In genomic region chr14:25769626-25770306, GRCm38 (mm10) we compare ENCODE assay signal across 8 mouse cellular contexts. TPM values are rescaled to one million over a fixed set of nuclear protein-coding genes. Genes with fewer than 3 reads are reported as not detected.
DNase-seq lines count a peak whose midpoint lies in the region; ATAC-seq and TF ChIP-seq lines count a peak whose summit lies in the region.

No protein-coding gene starts in this region.

- H3K27me3 ChIP-seq in heart, embryonic 10.5 days (ENCODE audit: insufficient read depth, poor library complexity, severe bottlenecking) = no peaks in the 10 kb centered on the region
- H3K27me3 ChIP-seq in MEL (ENCODE audit: control insufficient read depth in 1 of 2, insufficient read depth in 2 of 2, low read length in 2 of 2) = 0 out of 4 replicates have a peak, but pooled peaks cover 0 to 1% of the 10 kb centered on the region in 2 experiments
- no peaks in the 10 kb centered on the region for H3K27me3 ChIP-seq in forebrain, embryonic 14.5 days (replicated peaks; ENCODE audit: control insufficient read depth, insufficient read depth, low read length)
- H3K27me3 ChIP-seq in midbrain, embryonic 12.5 days = peaks cover 35% of the 10 kb centered on the region

- TF ChIP-seq CTCF in MEL (IDR thresholded peaks at IDR 0.05 in 2 of 3, conservative IDR thresholded peaks at IDR 0.05 in 1 of 3; ENCODE audit: control insufficient read depth in 1 of 3, insufficient read depth in 1 of 3, low read depth in 2 of 3, low read length in 3 of 3, poor library complexity in 1 of 3, severe bottlenecking in 1 of 3) = no peak

- H3K4me1 ChIP-seq in heart, embryonic 10.5 days = peaks cover 78% of the 10 kb centered on the region
- H3K4me1 ChIP-seq in MEL (ENCODE audit: control insufficient read depth in 1 of 2, insufficient read depth in 2 of 2, low read length in 2 of 2) = peaks cover 0 to 3% of the 10 kb centered on the region in 2 experiments; a peak in 2 of 4 replicates
- peaks cover 30% of the 10 kb centered on the region for H3K4me1 ChIP-seq in forebrain, embryonic 14.5 days (ENCODE audit: control insufficient read depth, insufficient read depth, low read length)
- H3K4me1 ChIP-seq in midbrain, embryonic 12.5 days = peaks cover 44% of the 10 kb centered on the region

- no peak for TF ChIP-seq EP300 in MEL (IDR thresholded peaks at IDR 0.05; ENCODE audit: low read depth in 1 of 2, low read length in 2 of 2)

- H3K79me2 ChIP-seq in MEL (ENCODE audit: control insufficient read depth, insufficient read depth, low read length, poor library complexity) = peaks cover 1% of the 10 kb centered on the region; the same call in 1 of the 2 replicates

- DNase-seq in heart, embryonic 10.5 days (ENCODE audit: low spot score) = no peak
- DNase-seq in heart, adult 9 months (ENCODE audit: low spot score in 2 of 2) = no peak
- no peak for DNase-seq in MEL (ENCODE audit: low read depth, low spot score)
- DNase-seq in forebrain, embryonic 14.5 days (ENCODE audit: low spot score) = peak; percentile 48
- no peak for DNase-seq in spleen, adult 18-20 months
- no peak for DNase-seq in spleen, postnatal 4 days (ENCODE audit: low spot score in 2 of 2)
- DNase-seq in gastrocnemius, adult 8-10 months (ENCODE audit: low spot score in 2 of 2) = no peak

- H3K4me2 ChIP-seq in forebrain, embryonic 14.5 days (ENCODE audit: low read length) = peak overlapping the region; percentile 98; the same call in 1 of the 2 replicates
- peak overlapping the region; percentile 93 for H3K4me2 ChIP-seq in midbrain, embryonic 12.5 days (replicated peaks)

- H3K27ac ChIP-seq in heart, embryonic 10.5 days = peak overlapping the region; percentile 94
- no peak overlapping the region for H3K27ac ChIP-seq in MEL (ENCODE audit: control insufficient read depth, low read depth, low read length)
- no peak overlapping the region for H3K27ac ChIP-seq in forebrain, embryonic 14.5 days (ENCODE audit: low read depth, low read length)
- no peak overlapping the region for H3K27ac ChIP-seq in midbrain, embryonic 12.5 days (replicated peaks)

- peak overlapping the region; percentile 85 for H3K4me3 ChIP-seq in heart, embryonic 10.5 days
- H3K4me3 ChIP-seq in MEL (ENCODE audit: control insufficient read depth in 1 of 2, insufficient read depth in 1 of 2, low read depth in 2 of 2, low read length in 2 of 2) = peak overlapping the region; percentile 29 to 73; a peak in 3 of 4 replicates
- H3K4me3 ChIP-seq in forebrain, embryonic 14.5 days (ENCODE audit: low read depth, low read length) = peak overlapping the region; percentile 51
- H3K4me3 ChIP-seq in midbrain, embryonic 12.5 days = peak overlapping the region; percentile 62; the same call in 1 of the 2 replicates

- TF ChIP-seq POLR2A in MEL (IDR thresholded peaks at IDR 0.05; ENCODE audit: control insufficient read depth in 1 of 2, insufficient read depth in 1 of 2, low read depth in 1 of 2, low read length in 2 of 2, poor library complexity in 1 of 2) = no peak

- no peaks in the 10 kb centered on the region for H3K9me3 ChIP-seq in heart, embryonic 10.5 days
- H3K9me3 ChIP-seq in MEL (replicated peaks; ENCODE audit: insufficient read depth, low read length) = no peaks in the 10 kb centered on the region
- H3K9me3 ChIP-seq in forebrain, embryonic 14.5 days (replicated peaks; ENCODE audit: control insufficient read depth, low read length) = no peaks in the 10 kb centered on the region
- no peaks in the 10 kb centered on the region for H3K9me3 ChIP-seq in midbrain, embryonic 12.5 days

- H3K36me3 ChIP-seq in heart, embryonic 10.5 days = no peaks in the 10 kb centered on the region
- H3K36me3 ChIP-seq in MEL (ENCODE audit: control insufficient read depth in 1 of 2, insufficient read depth in 2 of 2, low read length in 2 of 2) = peaks cover 0 to 2% of the 10 kb centered on the region in 2 experiments; a peak in 2 of 4 replicates
- no peaks in the 10 kb centered on the region for H3K36me3 ChIP-seq in forebrain, embryonic 14.5 days (ENCODE audit: control insufficient read depth, insufficient read depth, low read length)
- H3K36me3 ChIP-seq in midbrain, embryonic 12.5 days = no peaks in the 10 kb centered on the region

- TF ChIP-seq RAD21 in MEL (IDR thresholded peaks at IDR 0.05; ENCODE audit: low read depth, low read length) = no peak

- no peak for ATAC-seq in forebrain, embryonic 14.5 days
- ATAC-seq in midbrain, embryonic 12.5 days (ENCODE audit: low FRiP score, low read depth) = no peak

- H3K9ac ChIP-seq in MEL (ENCODE audit: control insufficient read depth, low read depth, low read length, poor library complexity, severe bottlenecking) = peak overlapping the region; percentile 26; the same call in 1 of the 2 replicates
- H3K9ac ChIP-seq in forebrain, embryonic 14.5 days (ENCODE audit: low read length) = no peak overlapping the region
- no peak overlapping the region for H3K9ac ChIP-seq in midbrain, embryonic 12.5 days (replicated peaks)

- 15% methylated on average over 8 of the region's 8 CpGs for WGBS in heart, embryonic 10.5 days
- 13% methylated on average over 8 of the region's 8 CpGs for WGBS in forebrain, embryonic 14.5 days
- WGBS in midbrain, embryonic 12.5 days = 9% methylated on average over 8 of the region's 8 CpGs

TF ChIP-seq in MEL, 35 proteins besides CTCF, POLR2A, EP300 and RAD21:
- TF ChIP-seq MAZ (IDR thresholded peaks at IDR 0.05; ENCODE audit: low read depth, low read length) = 0 out of 2 replicates have a peak, but pooled peaks have one; percentile 34
- TF ChIP-seq ZC3H11A (IDR thresholded peaks at IDR 0.05; ENCODE audit: low read depth, low read length) = no peak
TF ChIP-seq in MEL: peak in this region for 1.

RNA-seq across cellular contexts. Expression of gene Zcchc24, which starts 0.9 kb away (rescaled TPM):
- polyA plus RNA-seq in heart, embryonic 10.5 days (2016; fragmentation: Nextera tagmentation; extraction: Ambion mirVana) = 15.2 and 16.9 TPM in 2 replicates
- 1.8 and 2.3 TPM in 2 replicates for total RNA-seq in MEL (2012; rRNA removed)
- 1 to 10 TPM in 1 of 2 experiments, not detected in 1; 8.7 TPM for polyA plus RNA-seq in MEL (2012; ENCODE audit: insufficient read depth in 1 of 2, insufficient read length in 2 of 2, low read depth in 1 of 2, low replicate concordance in 2 of 2, missing spikeins in 1 of 2)
- 8.0 and 9.8 TPM in 2 replicates for polyA plus RNA-seq in forebrain, embryonic 14.5 days (2014; fragmentation: Nextera tagmentation; extraction: Ambion mirVana)
- polyA plus RNA-seq in midbrain, embryonic 12.5 days (2016; fragmentation: Nextera tagmentation; extraction: Ambion mirVana) = 17.7 and 20.7 TPM in 2 replicates
- 10 to 100 TPM; 54.4 to 82.7 (median 64.0) TPM for total RNA-seq in gastrocnemius, adult 8-10 months (2022)
